Mouse (Mus musculus) left cerebral cortex, postnatal 14 days (tissue): ENCODE results near the gene Npdc1. TPM values are rescaled to one million over a fixed set of nuclear protein-coding genes. Genes with fewer than 3 reads are reported as not detected.

Experiments
- DNase-seq, 2 experiments: peaks; one replicate each; pipeline ENCODE4 v3.0.0; 2021 to 2022; ENCODE audit warnings: low spot score in 2 of 2, mixed read lengths in 1 of 2
- intact Hi-C: fragments of 180-260 bp; cut with DNase I; formaldehyde crosslinking; loops from one replicate; pipeline ENCODE4 v1.15.1; 2025
- long read RNA-seq, 2 experiments: library from polyadenylated mRNA; stranded (forward); transcript quantifications; one replicate each; pipeline ENCODE4 v2.0.0; 2021
- total RNA-seq, 2 experiments: library from RNA; stranded (reverse); gene quantifications; 2 replicates each; pipeline ENCODE4 v1.2.3; 2021

Gene Npdc1
- 100 to 1,000 TPM; 366 to 370 TPM for total RNA-seq
- long read RNA-seq, experiment 1, transcript Npdc1-202 (9 exons, 1,485 nt): major isoform, 333 of 399 reads
- long read RNA-seq, experiment 1, partial matches to known transcripts: 15 of 399 reads
- long read RNA-seq, experiment 1, other reads (novel, unspliced or antisense): 44 of 399 reads
- long read RNA-seq, experiment 2, transcript Npdc1-202 (9 exons, 1,485 nt): major isoform, 268 of 330 reads
- long read RNA-seq, experiment 2, partial matches to known transcripts: 21 of 330 reads
- long read RNA-seq, experiment 2, other reads (novel, unspliced or antisense): 35 of 330 reads

GRCm38 (mm10) chr2:25399051-25399450, at the start of gene Npdc1:
Gene Npdc1, plus strand, starts transcription at chr2:25399351.
- DNase-seq: no peak
- intact Hi-C loops: no loop called here

- intact Hi-C loops: no loop called here
These were observed 49.7 kb upstream of the Npdc1 start for GRCm38 (mm10) chr2:25349499-25349898.

GRCm38 (mm10) chr2:25350701-25351100, 48.5 kb upstream of the Npdc1 start:
- intact Hi-C loops: no loop called here
- DNase-seq: no peak

More at GRCm38 (mm10) chr2:25349499-25349898, 49.7 kb upstream of the Npdc1 start:
- no peak for DNase-seq

- no peak for DNase-seq
- intact Hi-C loops: no loop called here
These were observed 44.9 kb upstream of the Npdc1 start for GRCm38 (mm10) chr2:25354211-25354610.

- no peak for DNase-seq
- intact Hi-C loops: no loop called here
These were observed 43.6 kb upstream of the Npdc1 start for GRCm38 (mm10) chr2:25355419-25356066.

- intact Hi-C loops: no loop called here
- DNase-seq: peak; percentile 81 to 87
These were observed 42.7 kb upstream of the Npdc1 start, which contains the start of gene Dpp7 for GRCm38 (mm10) chr2:25356208-25357079. Gene Dpp7, minus strand, starts transcription at chr2:25356359.

- DNase-seq: no peak
- intact Hi-C loops: no loop called here
These were observed 39.3 kb upstream of the Npdc1 start for GRCm38 (mm10) chr2:25359848-25360247.

- intact Hi-C loops: no loop called here
- DNase-seq: no peak
These were observed 35.5 kb upstream of the Npdc1 start for GRCm38 (mm10) chr2:25363478-25364178.

GRCm38 (mm10) chr2:25364313-25364712, 34.8 kb upstream of the Npdc1 start:
- intact Hi-C loops: no loop called here
- DNase-seq: no peak

- intact Hi-C loops: no loop called here
- DNase-seq: no peak
These were observed 34.4 kb upstream of the Npdc1 start for GRCm38 (mm10) chr2:25364761-25365090.

- DNase-seq: peak; percentile 49 to 62
- intact Hi-C loops: no loop called here
These were observed 33.9 kb upstream of the Npdc1 start, which contains the start of gene Uap1l1 for GRCm38 (mm10) chr2:25365091-25365761. Gene Uap1l1, minus strand, starts transcription at chr2:25365682.

- DNase-seq: no peak
- intact Hi-C loops: no loop called here
These were observed 29.2 kb upstream of the Npdc1 start for GRCm38 (mm10) chr2:25369996-25370395.

- intact Hi-C loops: no loop called here
- peak; percentile 89 to 95 for DNase-seq
These were observed 27.1 kb upstream of the Npdc1 start, which contains the start of gene Sapcd2 for GRCm38 (mm10) chr2:25371764-25372643. Gene Sapcd2, plus strand, starts transcription at chr2:25372321.

GRCm38 (mm10) chr2:25372644-25373391, 26.3 kb upstream of the Npdc1 start:
- intact Hi-C loops: no loop called here
- DNase-seq: no peak

GRCm38 (mm10) chr2:25373431-25373830, 25.7 kb upstream of the Npdc1 start:
- peak in 1 of 2 experiments; percentile 47 for DNase-seq
- intact Hi-C loops: no loop called here

GRCm38 (mm10) chr2:25376589-25376988, 22.6 kb upstream of the Npdc1 start:
- peak; percentile 62 to 71 for DNase-seq
- intact Hi-C loops: loop anchor here (2.0 kb wide), 2 partner anchors 20 to 50 kb away; no protein-coding TSS in a partner anchor

GRCm38 (mm10) chr2:25384492-25384891, 14.7 kb upstream of the Npdc1 start:
- DNase-seq: no peak
- intact Hi-C loops: no loop called here
